Mouse (Mus musculus) hindlimb bud, embryonic 11.5 days (tissue): ENCODE data around the gene Stk25.

ENCODE experiments used
- DNase-seq: peaks from one replicate; pipeline ENCODE4 v3.0.0-alpha.2; 2012; ENCODE audit warnings: low read depth, low spot score; ENCODE audit errors: extremely low spot score

Gene Stk25

GRCm38 (mm10) chr1:93608696-93609245, 49.7 kb downstream of the Stk25 start:
- no peak for DNase-seq

GRCm38 (mm10) chr1:93607090-93608083, 51.1 kb downstream of the Stk25 start:
- DNase-seq: no peak

GRCm38 (mm10) chr1:93603921-93604320, 54.5 kb downstream of the Stk25 start:
- DNase-seq: no peak

- DNase-seq: no peak
Observed at GRCm38 (mm10) chr1:93602911-93603310, 55.5 kb downstream of the Stk25 start.

- DNase-seq: no peak
Observed at GRCm38 (mm10) chr1:93595916-93596315, 62.5 kb downstream of the Stk25 start.

GRCm38 (mm10) chr1:93593960-93594359, 64.5 kb downstream of the Stk25 start:
- DNase-seq: no peak

GRCm38 (mm10) chr1:93588346-93588745, 70.1 kb downstream of the Stk25 start:
- DNase-seq: no peak

- DNase-seq: no peak
Observed at GRCm38 (mm10) chr1:93581545-93581944, 76.9 kb downstream of the Stk25 start.

- DNase-seq: no peak
Observed at GRCm38 (mm10) chr1:93577861-93578260, 80.6 kb downstream of the Stk25 start.

GRCm38 (mm10) chr1:93577066-93577465, 81.4 kb downstream of the Stk25 start:
- no peak for DNase-seq
